Mouse (Mus musculus) limb, embryonic 10.5 days (tissue): Measurements from ENCODE around the gene Adgrd1. TPM values are rescaled to one million over a fixed set of nuclear protein-coding genes. Genes with fewer than 3 reads are reported as not detected.

Source experiments
- DNase-seq: peaks from one replicate; pipeline ENCODE4 v3.0.0-alpha.2; 2017; ENCODE audit warnings: low spot score
- H3K27ac ChIP-seq: fragments of 300-500 bp; sonication (generic); 2 replicates; pipeline ENCODE4 v1.5.1; 2016; ENCODE audit warnings: mild to moderate bottlenecking
- H3K27me3 ChIP-seq: fragments of 300-500 bp; sonication (generic); 2 replicates; pipeline ENCODE4 v1.6.1; 2016; ENCODE audit warnings: low read depth, mild to moderate bottlenecking; ENCODE audit not compliant: poor library complexity, severe bottlenecking
- H3K36me3 ChIP-seq: fragments of 300-500 bp; sonication (generic); 2 replicates; pipeline ENCODE4 v1.6.1; 2016; ENCODE audit warnings: mild to moderate bottlenecking, moderate library complexity
- H3K4me1 ChIP-seq: fragments of 300-500 bp; sonication (generic); 2 replicates; pipeline ENCODE4 v1.6.1; 2016
- H3K4me3 ChIP-seq: fragments of 300-500 bp; sonication (generic); 2 replicates; pipeline ENCODE4 v1.5.1; 2016; ENCODE audit warnings: mild to moderate bottlenecking, moderate library complexity
- H3K9me3 ChIP-seq: fragments of 300-500 bp; sonication (generic); replicated peaks from 2 replicates; pipeline ENCODE4 v1.6.1; 2016; ENCODE audit warnings: mild to moderate bottlenecking
- WGBS: fragments of 180-500 bp; shearing (Covaris S2); methylation state at CpG from one replicate; pipeline ENCODE4 v1.1.7; 2016; 5-methylcytosine and 5-hydroxymethylcytosine counted together
- polyA plus RNA-seq: library from polyadenylated mRNA; unstranded; fragments of >200 nt; fragmentation: Nextera tagmentation; extraction: Ambion mirVana; gene quantifications from 2 replicates; pipeline ENCODE4 v1.2.1, GENCODE M21; 2016

Adgrd1 gene
- polyA plus RNA-seq, 1 experiment from 2014 or later, result not detected

- DNase-seq, result no peak
- WGBS, result 78% methylated on average over 8 of the region's 8 CpGs
- Histone ChIP-seq H3K9me3 (no peaks in the 10 kb centered on the region), H3K4me3 (no peak overlapping the region), H3K4me1 (peaks cover 23% of the 10 kb centered on the region), H3K27ac (peak overlapping the region; percentile 72), H3K36me3 (no peaks in the 10 kb centered on the region), H3K27me3 (no peaks in the 10 kb centered on the region)
These were observed 48.9 kb downstream of the Adgrd1 start for GRCm38 (mm10) chr5:129145307-129145935.

DNA sequence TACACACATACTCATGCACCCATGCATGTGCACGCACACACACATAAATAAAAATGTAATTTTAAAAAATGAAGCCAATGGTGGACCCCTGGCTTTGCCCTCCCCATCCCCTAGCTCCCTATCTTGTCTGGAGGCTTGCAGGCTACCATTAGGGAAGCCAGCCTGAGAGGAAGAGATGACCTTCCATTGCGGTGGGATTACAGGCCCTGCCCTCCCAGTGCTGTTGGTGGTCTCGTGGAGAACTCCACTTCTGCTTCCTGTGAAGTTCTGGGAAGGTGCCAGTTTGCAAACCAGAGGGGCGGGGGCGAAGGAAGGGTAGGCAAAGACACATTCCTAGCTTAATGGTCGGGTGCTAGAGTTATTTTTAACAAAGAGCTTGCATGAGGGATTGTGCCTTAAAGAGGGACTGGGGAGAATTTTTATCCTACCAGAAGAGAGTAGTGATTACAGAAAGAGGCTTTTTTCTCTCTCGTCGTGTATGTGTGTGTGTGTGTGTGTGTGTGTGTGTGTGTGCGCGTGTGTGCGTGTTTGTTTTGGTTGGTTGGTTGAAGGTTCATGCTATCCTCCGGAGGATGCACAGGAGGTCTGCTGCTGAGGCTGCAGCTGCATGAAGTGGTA, 50.5 kb downstream of the Adgrd1 start:
- no peak for DNase-seq
- WGBS, result 76% methylated on average over 12 of the region's 12 CpGs
- Histone ChIP-seq H3K27me3 (peaks cover 2% of the 10 kb centered on the region; the same call in 1 of the 2 replicates), H3K9me3 (no peaks in the 10 kb centered on the region), H3K27ac (no peak overlapping the region), H3K36me3 (no peaks in the 10 kb centered on the region), H3K4me3 (no peak overlapping the region), H3K4me1 (peaks cover 34% of the 10 kb centered on the region)

DNA sequence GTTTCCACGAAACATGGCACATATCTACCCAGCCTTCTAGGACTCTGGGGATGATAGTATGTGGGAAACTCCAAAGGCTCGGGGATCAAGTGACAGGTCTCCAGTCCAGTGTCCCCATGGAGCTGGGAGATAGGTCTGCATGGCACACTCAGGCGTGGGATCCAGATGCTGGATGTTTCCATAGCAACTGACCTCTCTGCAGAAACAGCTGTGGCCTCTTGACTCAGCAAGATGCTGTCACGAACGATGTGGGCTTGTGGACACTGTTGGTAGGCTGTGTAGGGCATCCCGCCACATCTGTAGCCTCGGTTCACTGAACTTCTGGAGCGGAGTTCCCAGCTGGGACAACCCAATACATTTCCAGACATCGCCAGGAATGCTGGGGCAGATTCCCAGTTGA, 51.9 kb downstream of the Adgrd1 start:
- WGBS, result 73% methylated on average over 9 of the region's 9 CpGs
- H3K36me3 ChIP-seq, result no peaks in the 10 kb centered on the region
- H3K4me1 ChIP-seq, result peaks cover 34% of the 10 kb centered on the region
- no peak for DNase-seq
- H3K9me3 ChIP-seq, result no peaks in the 10 kb centered on the region
- H3K27me3 ChIP-seq, result peaks cover 13% of the 10 kb centered on the region
- H3K4me3 ChIP-seq, result no peak overlapping the region
- no peak overlapping the region for H3K27ac ChIP-seq

DNA sequence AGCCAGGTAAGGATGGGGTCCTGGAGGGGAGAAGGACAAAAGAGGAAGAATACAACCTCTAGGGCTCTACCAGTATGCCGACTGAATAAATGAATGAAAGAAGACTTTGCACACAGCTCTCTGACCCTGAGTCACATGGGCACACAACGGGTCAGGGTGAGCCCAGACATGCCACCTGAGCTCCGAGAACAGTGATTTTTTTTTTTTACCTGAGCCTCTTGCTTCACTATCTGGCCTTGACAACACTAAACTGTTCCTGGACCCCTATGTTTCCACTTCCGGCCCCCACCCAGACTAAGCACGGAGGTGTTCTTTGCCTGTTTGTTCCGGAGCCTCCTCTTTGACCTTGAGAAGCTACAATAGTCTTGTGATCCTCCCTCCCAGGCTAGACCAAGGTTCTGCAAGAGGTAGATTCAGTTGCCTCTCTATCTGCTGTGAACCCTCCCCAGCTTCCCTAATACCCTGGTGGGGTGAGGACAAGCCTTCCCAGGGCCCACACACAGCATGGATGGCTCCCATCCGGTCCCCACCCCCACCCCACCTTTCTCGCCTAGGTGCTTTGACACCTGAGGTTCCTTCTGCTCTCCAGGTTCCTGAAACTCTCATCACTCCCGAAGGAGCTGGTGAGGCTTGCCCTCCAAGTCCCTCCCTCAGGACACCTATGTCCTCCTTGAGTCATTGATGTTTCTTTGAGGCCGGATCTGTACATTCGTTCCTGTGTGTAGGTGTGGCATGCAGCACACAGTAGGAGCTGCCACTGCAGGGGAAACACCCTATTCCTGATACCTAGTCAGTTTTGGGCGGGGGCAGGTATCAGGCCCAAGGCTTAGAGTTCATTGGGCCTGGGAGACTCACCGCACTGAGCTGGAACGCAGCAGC, 58.7 kb downstream of the Adgrd1 start:
- Histone ChIP-seq H3K4me1 (peaks cover 26% of the 10 kb centered on the region), H3K9me3 (no peaks in the 10 kb centered on the region), H3K4me3 (no peak overlapping the region), H3K27ac (peak overlapping the region; percentile 8; the same call in 1 of the 2 replicates), H3K27me3 (peaks cover 19% of the 10 kb centered on the region), H3K36me3 (no peaks in the 10 kb centered on the region)
- no peak for DNase-seq
- 73% methylated on average over 14 of the region's 14 CpGs for WGBS

DNA sequence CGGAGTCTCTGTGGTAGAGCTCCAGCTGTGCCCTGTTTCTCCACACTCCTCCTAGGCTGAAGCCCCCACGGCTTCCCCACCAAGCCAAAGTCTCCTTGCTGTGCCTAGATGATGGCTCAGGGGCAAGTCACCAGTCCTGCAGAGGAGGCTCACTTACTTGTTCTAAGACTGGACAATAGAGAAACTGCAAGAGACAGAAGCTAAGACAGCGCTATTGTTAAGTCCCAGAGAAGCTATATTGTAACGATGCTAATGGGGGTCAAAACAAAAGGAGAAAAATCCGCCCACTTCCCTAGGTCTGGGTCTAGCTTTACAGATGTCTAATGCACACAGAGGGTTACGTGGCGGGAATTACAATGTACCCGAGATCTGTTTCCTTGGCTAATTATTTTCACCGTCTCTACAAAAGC, 59.4 kb downstream of the Adgrd1 start:
- 51% methylated on average over 9 of the region's 9 CpGs for WGBS
- no peak for DNase-seq
- Histone ChIP-seq H3K9me3 (no peaks in the 10 kb centered on the region), H3K27me3 (peaks cover 19% of the 10 kb centered on the region), H3K27ac (0 out of 2 replicates have a peak overlapping the region, but pooled peaks have one; percentile 8), H3K36me3 (no peaks in the 10 kb centered on the region), H3K4me1 (peaks cover 26% of the 10 kb centered on the region), H3K4me3 (no peak overlapping the region)

DNA sequence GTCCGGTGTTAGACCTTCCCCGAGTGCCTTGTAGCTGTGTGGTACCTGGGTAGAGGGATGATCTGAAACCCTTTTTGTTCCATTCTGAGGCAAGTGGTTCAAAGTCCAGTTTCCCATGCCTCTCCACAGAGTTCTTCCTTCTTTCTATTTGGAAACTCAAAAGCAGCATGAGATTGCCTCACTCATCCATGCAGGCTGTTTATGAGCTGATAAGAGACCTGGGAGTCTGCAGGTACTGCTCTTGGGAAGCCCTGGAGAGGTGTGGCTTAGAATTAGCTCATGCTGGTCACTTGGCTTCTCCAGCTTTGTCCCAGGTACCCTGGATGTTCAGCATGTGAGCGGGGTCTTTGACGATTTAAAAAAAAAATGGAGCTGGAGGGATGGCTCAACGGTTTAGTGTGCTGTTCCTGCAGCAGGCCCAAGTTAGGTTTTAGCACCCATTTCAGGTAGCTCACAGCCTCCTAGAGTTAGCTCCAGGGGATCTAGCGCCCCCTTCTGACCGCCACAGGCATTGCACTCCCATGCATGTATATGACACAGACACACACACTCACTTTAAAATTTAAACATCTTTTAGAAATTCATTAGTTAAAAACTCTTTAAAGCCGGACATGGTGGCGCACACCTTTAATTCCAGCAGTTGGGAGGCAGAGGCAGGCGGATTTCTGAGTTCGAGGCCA, 65.0 kb downstream of the Adgrd1 start:
- 79% methylated on average over 11 of the region's 11 CpGs for WGBS
- H3K4me1 ChIP-seq, result peaks cover 32% of the 10 kb centered on the region
- DNase-seq, result no peak

GRCm38 (mm10) chr5:129163416-129163815, 66.9 kb downstream of the Adgrd1 start:
- H3K27ac ChIP-seq, result peak overlapping the region; percentile 22; the same call in 1 of the 2 replicates
- H3K4me3 ChIP-seq, result no peak overlapping the region
- WGBS, result 80% methylated on average over 8 of the region's 8 CpGs
- H3K36me3 ChIP-seq, result no peaks in the 10 kb centered on the region
- H3K4me1 ChIP-seq, result peaks cover 32% of the 10 kb centered on the region
- H3K9me3 ChIP-seq, result no peaks in the 10 kb centered on the region
- no peak for DNase-seq
- H3K27me3 ChIP-seq, result no peaks in the 10 kb centered on the region

More for the DNA sequence above, 65.0 kb downstream of the Adgrd1 start:
- Histone ChIP-seq H3K4me3 (no peak overlapping the region), H3K27ac (no peak overlapping the region), H3K27me3 (no peaks in the 10 kb centered on the region), H3K36me3 (no peaks in the 10 kb centered on the region), H3K9me3 (no peaks in the 10 kb centered on the region)

GRCm38 (mm10) chr5:129164091-129164490, 67.5 kb downstream of the Adgrd1 start:
- peak overlapping the region; percentile 22 for H3K27ac ChIP-seq
- DNase-seq, result no peak
- peaks cover 34% of the 10 kb centered on the region for H3K4me1 ChIP-seq
- no peak overlapping the region for H3K4me3 ChIP-seq
- no peaks in the 10 kb centered on the region for H3K27me3 ChIP-seq
- no peaks in the 10 kb centered on the region for H3K9me3 ChIP-seq
- no peaks in the 10 kb centered on the region for H3K36me3 ChIP-seq
- WGBS, result 31% methylated on average over 10 of the region's 10 CpGs

DNA sequence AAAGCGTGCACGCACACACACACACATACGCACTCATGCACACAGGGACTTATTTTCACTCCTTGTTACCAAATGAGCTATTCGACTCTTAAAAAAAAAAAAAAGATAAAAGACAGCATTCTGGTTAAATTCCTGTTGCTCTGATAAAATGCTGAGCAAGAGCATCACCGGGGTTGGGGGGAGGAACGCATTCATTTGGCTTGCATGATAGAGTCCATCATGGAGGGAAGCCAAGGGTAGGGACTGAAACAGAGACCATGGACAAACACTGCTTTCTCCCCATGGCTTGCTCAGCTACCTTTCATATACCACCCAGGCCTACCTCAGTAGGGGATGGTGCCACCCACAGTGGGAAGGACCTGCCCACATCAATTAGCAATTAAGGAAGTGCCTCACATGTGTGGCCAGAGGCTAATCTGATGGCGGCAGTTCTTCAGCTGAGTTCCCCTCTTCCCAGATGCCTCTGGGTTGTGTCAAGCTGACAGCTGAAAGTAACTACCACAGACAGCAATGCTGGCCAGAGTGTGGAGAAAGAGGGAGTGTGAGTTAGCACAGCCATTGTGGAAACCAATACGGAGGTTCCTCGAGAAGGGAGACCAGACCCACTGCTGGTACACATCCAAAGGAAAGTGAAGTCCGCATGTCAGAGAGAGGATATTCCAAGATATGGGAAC, 68.5 kb downstream of the Adgrd1 start:
- peaks cover 40% of the 10 kb centered on the region for H3K4me1 ChIP-seq
- no peaks in the 10 kb centered on the region for H3K36me3 ChIP-seq
- H3K27me3 ChIP-seq, result no peaks in the 10 kb centered on the region
- 73% methylated on average over 10 of the region's 10 CpGs for WGBS
- no peak overlapping the region for H3K27ac ChIP-seq
- no peaks in the 10 kb centered on the region for H3K9me3 ChIP-seq
- no peak for DNase-seq
- no peak overlapping the region for H3K4me3 ChIP-seq

DNA sequence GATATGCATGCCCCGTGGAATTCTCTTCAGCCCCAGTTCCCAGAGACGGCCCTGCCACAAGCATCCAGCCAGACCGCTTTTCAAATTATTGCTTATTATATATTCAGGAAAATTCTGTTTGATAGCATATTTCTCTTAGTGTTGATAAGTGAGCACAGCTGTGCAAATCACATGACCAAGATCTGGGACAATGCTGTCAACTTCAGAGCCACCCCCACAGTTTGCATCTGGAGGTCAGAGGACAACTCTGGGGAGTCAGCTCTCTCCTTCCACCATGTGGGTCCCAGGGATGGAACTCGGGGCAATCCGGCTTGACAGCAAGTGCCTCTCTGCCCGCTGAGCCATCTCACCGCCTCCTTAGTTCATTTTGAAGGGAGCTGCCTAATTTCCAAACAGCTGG, 69.0 kb downstream of the Adgrd1 start:
- H3K27me3 ChIP-seq, result no peaks in the 10 kb centered on the region
- no peak for DNase-seq
- no peak overlapping the region for H3K27ac ChIP-seq
- WGBS, result 67% methylated on average over 7 of the region's 7 CpGs
- peaks cover 41% of the 10 kb centered on the region for H3K4me1 ChIP-seq
- no peaks in the 10 kb centered on the region for H3K9me3 ChIP-seq
- H3K36me3 ChIP-seq, result no peaks in the 10 kb centered on the region
- H3K4me3 ChIP-seq, result no peak overlapping the region

- 0 out of 2 replicates have a peak overlapping the region, but pooled peaks have one; percentile 46 for H3K27ac ChIP-seq
- WGBS, result 58% methylated on average over 5 of the region's 5 CpGs
- no peaks in the 10 kb centered on the region for H3K36me3 ChIP-seq
- H3K27me3 ChIP-seq, result peaks cover 15% of the 10 kb centered on the region
- no peaks in the 10 kb centered on the region for H3K9me3 ChIP-seq
- H3K4me1 ChIP-seq, result peaks cover 32% of the 10 kb centered on the region
- no peak for DNase-seq
- no peak overlapping the region for H3K4me3 ChIP-seq
These were observed 72.5 kb downstream of the Adgrd1 start for GRCm38 (mm10) chr5:129169090-129169489.

DNA sequence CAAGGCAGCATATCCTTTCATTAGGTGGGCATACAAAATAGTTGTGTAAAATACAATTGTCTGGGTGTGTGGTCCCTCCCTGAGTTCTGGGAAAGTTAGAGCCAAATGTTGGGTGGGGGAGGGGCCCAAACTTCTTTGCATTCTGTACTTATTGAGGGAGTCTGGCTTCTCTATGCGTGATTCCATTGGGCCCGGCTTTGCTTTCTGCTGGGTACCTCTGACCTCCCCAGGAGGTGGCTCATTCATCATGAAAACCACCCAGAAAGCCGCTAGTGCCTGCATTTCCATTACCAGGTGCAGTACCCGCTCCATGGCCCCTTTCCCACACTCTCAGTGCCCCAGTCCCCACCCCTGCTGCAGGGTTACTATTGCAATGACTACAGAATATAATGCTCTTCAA, 73.0 kb downstream of the Adgrd1 start:
- 4% methylated on average over 4 of the region's 4 CpGs for WGBS
- Histone ChIP-seq H3K9me3 (no peaks in the 10 kb centered on the region), H3K36me3 (no peaks in the 10 kb centered on the region), H3K27ac (peak overlapping the region; percentile 59; the same call in 1 of the 2 replicates), H3K4me1 (peaks cover 27% of the 10 kb centered on the region), H3K4me3 (no peak overlapping the region; the same call in 1 of the 2 replicates), H3K27me3 (peaks cover 15% of the 10 kb centered on the region)
- peak; percentile 53 for DNase-seq
